Mouse (Mus musculus): ENCODE measurements around the gene Nlrc5.
"Not testable (repeated sequence)": the region's sequence is repeated elsewhere in the genome, so short reads cannot be mapped to it uniquely, and the experiment has no call there.

The Nlrc5 gene

GRCm38 (mm10) chr8:94422270-94422669 lies 11.9 kb upstream of the Nlrc5 start:
- DNase-seq = no peak

DNA sequence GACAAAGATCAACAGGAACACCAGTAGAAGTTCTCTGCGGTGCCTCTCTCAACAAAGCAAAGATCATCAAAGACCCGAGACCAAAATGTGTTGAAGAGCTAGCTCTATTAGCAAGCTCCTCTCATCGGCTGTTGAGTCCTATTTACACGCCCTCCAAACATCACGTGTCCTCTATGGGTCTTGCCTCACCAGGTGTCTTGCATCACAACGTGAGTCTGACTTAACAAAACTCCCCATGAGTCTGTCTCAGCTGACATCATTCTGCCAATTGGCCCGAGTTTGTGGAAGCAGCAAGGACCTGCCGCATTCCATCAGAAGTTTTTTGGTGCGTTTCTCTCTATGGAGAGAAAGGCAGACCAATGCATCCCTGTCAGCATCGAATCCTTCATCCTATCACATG lies 6.2 kb upstream of the Nlrc5 start:
- no peak for DNase-seq

DNA sequence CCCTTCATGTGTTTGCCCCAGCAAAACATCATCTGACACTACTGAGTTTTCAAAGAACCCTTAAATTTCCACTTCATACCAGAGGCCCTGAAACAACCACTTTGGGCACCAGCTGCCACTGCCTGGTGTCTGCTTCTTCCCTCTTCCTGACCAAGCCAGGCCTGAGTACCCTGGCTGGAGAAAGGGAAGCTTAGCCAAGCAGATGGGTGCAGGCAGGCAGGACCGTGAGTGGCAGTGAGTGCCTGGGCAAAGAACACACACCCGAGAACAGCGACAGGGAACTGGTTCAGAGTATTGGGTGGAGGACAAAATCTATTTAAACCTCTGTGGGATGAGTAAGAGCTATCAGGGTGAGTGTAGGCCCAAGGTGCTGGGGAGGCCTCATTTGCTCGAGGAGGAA lies 5.7 kb upstream of the Nlrc5 start:
- DNase-seq = no peak

DNA sequence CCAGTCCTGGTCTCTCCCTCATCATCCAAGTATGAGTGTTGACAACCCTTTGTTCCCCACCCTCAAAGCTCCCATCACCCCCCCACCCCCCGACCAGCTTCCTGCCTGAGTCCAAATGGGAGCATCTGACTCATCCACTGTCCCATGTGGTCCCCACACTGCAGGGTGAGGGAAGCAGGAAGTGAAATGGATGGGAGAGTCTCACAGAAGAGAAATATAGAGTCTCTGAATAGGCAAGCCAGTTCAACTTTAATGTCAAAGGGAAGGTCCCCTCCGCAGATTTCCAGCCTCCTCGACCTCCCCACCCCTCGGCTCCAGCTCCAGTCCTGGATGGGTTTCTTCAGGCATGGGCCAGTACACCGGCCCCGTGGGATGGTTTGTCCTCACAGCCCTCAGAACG lies 4.8 kb upstream of the Nlrc5 start:
- no peak for DNase-seq

GRCm38 (mm10) chr8:94432212-94432611 lies 1.9 kb upstream of the Nlrc5 start:
- no peak for DNase-seq

DNA sequence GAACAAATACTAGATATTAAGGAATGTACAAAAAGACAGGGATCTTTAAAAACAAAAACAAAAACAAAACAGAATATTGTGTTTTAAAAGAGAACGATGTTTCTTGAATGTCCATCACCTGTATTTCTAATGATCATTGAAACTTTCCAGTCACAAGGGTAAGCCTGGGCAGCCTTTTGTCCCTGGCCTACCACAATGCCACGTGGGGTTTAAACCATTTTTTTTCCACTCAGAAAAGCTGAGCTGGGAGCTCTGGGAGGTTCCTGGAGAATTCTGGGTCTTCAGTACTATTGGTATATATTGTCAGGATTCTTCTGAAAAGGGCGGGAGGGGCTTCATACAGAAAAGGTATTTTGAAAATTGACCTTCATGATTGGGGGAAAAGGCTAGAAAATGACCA lies 802 bp downstream of the Nlrc5 start:
- DNase-seq = no peak

- no peak for DNase-seq
Measured at GRCm38 (mm10) chr8:94435397-94436111, 1.4 kb downstream of the Nlrc5 start.

DNA sequence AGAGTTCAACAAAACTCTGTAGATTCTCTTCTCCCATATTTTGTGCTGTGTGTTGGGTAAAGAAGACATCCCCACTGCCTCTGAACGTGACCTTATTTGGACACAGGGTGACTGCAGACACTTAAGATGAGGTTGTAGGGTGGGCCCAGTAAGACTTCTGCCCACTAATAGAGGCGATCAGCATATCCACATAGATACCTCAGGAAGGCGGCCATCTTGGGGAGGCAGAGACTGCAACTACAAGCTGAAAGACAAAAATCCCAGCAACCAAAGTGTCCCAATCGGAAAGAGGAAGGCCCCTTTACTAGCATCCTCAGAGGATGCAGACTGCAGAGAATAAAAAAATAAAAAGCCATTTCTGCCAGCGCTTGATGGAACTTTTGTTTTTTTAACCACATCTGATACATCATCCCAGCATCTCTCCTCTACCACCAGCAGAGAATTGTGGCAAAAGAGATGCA lies 2.0 kb downstream of the Nlrc5 start:
- no peak for DNase-seq

DNA sequence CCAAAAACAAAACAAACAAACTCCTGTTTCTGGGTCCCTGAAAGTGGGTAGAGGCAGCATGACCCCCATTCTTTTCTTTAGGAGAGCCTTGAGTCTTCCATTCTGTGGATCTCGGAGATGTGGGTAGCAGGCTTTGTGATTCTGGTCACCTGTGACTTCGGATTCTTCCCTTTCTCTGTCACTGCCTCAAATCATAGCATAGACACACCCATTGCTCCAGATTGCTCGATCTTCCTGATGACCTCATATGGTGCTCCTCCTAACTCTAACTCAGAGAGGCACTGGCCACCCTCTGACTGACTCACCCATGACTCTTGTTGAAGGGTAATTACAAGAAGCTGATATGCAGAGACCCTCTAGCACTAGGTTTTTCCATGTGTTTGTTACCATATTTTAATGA lies 2.7 kb downstream of the Nlrc5 start:
- no peak for DNase-seq

- DNase-seq = no peak
Measured at GRCm38 (mm10) chr8:94438659-94439058, 4.5 kb downstream of the Nlrc5 start.

DNA sequence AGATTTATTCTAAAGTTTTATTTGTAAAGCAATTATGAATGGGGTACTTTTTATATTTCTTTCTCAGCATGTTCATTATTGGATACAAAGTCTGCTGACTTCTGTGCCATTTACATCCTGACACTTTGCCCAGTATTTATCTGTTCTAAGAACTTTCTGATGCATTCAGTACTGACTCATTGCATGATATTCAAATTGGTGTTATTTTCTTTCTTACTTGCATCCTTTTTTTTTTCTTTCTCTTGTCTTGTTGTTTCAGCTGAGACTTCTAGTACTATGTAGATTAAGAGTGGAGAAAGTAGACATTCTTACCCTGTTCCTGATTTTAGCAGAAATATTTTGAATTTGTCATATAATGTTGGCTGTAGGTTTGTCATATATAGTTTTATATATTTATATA lies 5.5 kb downstream of the Nlrc5 start:
- no peak for DNase-seq

- DNase-seq = no peak
Measured at GRCm38 (mm10) chr8:94440389-94440788, 6.2 kb downstream of the Nlrc5 start.

GRCm38 (mm10) chr8:94441686-94442085 lies 7.5 kb downstream of the Nlrc5 start:
- no peak for DNase-seq

DNA sequence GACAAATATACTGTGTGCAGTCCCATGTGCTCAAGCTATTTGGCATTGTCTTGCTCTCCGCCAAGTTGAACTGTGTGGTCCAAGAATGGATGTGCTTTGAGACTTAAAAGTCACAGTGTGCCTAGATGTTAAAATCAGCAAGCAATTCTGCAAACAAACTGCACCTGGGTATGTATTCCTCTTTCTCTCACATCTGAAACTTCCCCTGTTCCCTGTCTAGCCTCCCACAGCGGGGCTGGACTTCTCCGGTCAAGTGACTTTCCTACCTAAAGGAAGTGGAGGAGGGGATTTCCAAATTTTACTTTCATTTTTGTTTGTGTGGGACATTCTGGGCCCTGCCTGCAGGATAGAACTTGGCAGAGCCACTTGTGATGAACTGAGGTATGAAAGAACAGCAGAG lies 9.0 kb downstream of the Nlrc5 start:
- DNase-seq = no peak

- no peak for DNase-seq
Measured at GRCm38 (mm10) chr8:94444480-94444879, 10.3 kb downstream of the Nlrc5 start.

- no peak for DNase-seq
Measured at GRCm38 (mm10) chr8:94447142-94447541, 13.0 kb downstream of the Nlrc5 start.

- no peak for DNase-seq
Measured at GRCm38 (mm10) chr8:94447583-94448324, 13.6 kb downstream of the Nlrc5 start.

DNA sequence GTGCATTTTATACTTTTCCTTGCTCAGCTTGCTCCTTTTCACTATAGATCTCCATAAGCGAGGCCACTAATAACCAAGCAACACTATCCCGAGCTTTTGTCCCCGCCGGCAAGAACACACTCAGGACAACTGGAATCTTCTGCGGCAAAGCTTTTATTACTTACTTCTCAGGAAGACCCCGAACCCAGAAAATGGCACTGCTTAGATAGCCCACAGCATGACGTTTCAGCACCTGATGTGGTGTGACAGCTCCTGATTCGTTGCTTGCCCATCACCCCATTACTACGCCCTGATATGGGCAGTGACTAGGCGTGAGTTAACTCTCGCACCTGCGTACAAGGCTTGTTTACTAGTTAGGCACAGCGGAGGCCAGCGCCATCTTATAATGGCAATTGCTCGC lies 18.8 kb downstream of the Nlrc5 start:
- DNase-seq = not testable (repeated sequence)

DNA sequence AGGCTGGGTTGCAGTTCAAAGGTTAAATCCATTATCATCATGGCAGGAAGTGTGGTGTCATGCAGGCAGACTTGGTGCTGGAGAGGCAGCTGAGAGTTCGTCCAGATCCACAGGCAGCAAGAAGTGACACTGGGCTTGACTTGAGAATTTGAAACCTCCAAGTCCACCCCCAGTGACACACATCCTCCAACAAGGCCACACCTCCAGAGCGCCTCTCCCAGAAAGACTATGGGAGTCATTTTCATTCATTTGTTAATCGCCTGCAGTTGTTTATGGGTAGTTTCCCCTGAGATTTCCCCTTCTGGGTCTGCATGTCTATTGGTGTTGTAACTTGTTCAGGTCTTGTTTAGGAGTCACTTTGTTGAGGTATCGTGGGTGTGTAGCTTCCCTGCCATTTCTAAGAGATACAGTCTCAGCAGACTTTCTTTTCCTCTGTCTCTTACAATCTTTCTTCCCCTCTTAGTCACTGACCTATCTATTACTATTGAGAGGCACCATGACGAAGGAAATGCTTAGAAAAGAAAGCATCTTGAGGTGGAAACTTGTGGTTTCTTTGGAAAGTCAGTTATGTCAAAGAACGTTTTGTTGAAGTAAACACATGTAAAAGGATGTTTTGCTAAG lies 19.8 kb downstream of the Nlrc5 start:
- no peak for DNase-seq

- DNase-seq = no peak
Measured at GRCm38 (mm10) chr8:94454905-94455304, 20.7 kb downstream of the Nlrc5 start.

- DNase-seq = no peak
Measured at GRCm38 (mm10) chr8:94456071-94456470, 21.9 kb downstream of the Nlrc5 start.

GRCm38 (mm10) chr8:94458567-94458966 lies 24.4 kb downstream of the Nlrc5 start:
- no peak for DNase-seq

DNA sequence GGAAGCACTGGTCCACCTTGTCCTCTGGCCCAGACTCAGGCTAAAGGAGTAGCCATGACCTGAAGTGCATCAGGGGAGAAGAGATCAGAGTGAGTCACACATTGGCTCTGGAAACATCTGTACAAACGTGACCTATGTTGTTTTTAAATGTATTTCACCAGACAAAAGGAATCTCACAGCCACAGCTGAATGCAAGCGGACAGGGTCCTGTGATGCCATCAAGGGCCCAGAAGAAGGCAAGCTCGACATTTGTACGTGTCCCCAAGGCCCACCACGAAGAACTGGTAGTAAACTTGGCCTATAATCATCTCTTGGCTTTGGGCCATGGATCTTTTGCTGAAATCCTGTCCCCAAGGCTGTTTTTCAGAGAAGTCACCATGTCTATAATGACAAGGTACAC lies 35.5 kb downstream of the Nlrc5 start:
- DNase-seq = no peak

DNA sequence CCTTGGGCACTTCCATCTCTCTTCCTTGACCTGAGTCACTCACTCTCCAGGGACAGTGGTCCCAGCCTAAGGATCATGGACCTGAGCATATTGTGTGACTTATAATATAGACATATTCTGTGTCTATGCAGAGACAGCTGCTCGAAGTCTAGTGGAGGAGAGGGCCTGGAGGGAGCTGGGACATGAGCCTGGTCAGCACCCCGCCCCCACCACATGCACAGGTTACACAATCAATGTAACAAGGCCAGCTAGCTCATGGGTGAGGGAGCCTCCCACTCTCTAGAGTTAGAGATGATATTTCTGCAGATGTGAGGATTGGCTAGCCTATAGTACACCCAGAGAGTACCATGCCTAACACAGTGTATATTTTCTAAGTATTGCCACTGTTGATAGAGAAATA lies 36.6 kb downstream of the Nlrc5 start:
- no peak for DNase-seq

All from spleen, adult 18-20 months (tissue).